Mouse (Mus musculus) right cerebral cortex, postnatal 10 days (tissue): ENCODE measurements at regions not wholly inside any gene's neighbourhood (a gene's known extent, or its start where the extent isn't known, plus 50 kb on each side); places are given as distances from the start of the nearest gene placed in this dataset.
A peak's percentile ranks its signal among the peaks of the same experiment; 100 is the strongest.

ENCODE experiments used
- DNase-seq, 2 experiments: peaks; one replicate each; pipeline ENCODE4 v3.0.0; 2021; ENCODE audit warnings: low spot score in 2 of 2

DNA sequence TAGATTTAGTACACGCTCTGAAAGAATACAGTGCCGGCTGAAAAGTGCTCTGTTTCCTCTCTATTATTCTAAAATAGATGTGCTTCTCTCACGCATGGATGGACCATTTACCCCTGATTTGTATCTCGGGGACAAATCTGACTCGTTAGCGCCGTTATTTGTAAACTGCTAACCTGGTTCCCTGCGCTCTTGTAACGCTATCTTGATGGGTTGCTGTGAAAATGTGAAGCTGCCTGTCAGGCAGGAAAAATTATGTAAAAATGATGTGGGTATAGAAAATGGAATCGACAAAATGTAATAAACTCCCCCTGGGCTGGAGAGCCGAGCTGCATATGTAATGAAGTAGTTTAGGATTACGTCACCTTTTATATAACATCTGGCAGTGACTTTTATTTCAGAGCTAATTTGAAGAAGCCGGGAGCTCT lies 59.4 kb upstream of the Slc30a5 start:
- DNase-seq: peak; percentile 26 to 48

GRCm38 (mm10) chr13:100892204-100892603 lies 59.0 kb upstream of the Slc30a5 start:
- peak; percentile 91 to 92 for DNase-seq

- DNase-seq: peak in 1 of 2 experiments; percentile 38
Observed at GRCm38 (mm10) chr13:100890457-100890856, 57.2 kb upstream of the Slc30a5 start.

- no peak for DNase-seq
Observed at GRCm38 (mm10) chr13:100888481-100888880, 55.3 kb upstream of the Slc30a5 start.

DNA sequence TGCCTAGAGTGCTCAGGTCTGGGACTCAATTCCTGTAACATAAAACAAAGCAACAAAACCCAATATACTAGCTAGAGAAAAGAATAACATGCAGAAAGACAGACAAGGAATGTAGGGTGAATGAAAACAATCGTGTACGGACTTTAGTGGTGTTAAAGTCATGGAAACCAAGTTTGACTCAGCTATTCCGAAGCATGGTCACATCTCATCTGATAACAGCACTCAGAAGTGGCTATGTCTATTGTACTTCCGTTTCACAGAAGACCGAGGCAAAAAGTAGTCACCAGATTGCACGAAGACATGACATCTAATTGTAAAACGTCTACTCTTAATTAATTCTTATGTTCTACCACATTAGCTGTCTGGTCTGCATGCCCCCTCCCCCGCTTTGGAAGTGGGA lies 50.5 kb upstream of the Slc30a5 start:
- DNase-seq: no peak
